Mouse (Mus musculus): ENCODE measurements around the gene Ccz1. TPM values are rescaled to one million over a fixed set of nuclear protein-coding genes. Genes with fewer than 3 reads are reported as not detected.

The Ccz1 gene
- polyA plus RNA-seq (2014; fragmentation: Nextera tagmentation; extraction: Ambion mirVana): 115 and 117 TPM in 2 replicates

DNA sequence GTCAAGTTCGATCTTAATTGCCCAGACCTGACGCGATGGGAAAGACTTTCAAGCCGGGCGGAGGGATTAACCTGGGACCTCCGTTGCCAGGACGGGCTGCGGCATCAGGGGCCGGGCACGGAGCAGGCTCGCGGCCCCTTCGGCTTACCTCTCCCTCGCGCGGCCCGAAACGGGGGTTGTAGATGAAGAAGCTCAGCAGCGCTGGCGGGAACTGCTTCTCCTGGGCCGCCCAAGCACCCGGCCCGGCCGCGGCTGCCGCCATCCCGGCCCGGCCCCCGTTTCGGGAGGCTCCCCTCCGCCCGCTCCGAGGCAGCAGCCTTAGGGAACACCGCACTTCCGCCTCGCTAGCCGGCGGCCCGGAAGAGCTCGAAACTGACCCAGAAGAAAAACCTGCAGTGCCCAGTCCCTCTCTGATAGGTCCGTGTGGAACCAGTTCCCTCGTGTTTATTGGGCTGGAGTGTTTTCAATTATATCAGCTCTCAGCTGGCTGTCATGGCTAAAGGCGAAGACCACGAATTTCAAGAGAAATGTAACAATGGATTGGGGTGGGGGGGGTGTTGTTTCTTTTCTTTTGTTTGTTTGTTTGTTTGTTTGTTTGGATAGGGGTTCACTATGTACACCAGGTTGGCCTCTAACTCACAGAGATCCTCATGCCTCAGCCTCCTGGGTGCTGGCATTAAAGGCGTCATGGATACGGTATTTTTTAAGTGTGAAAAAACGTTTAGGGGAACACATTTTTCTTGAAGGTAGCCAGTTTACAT is at the start of gene Ccz1:
TSS of gene Ccz1 (minus strand) at position 327 of the 761 bp plus-strand sequence.
- peak within 1 kb of the TSS; percentile 46 for H3K4me2 ChIP-seq (ENCODE audit: low read depth, low read length, severe bottlenecking)
- peak; percentile 98 for ATAC-seq (replicated peaks; ENCODE audit: low FRiP score)
- H3K27ac ChIP-seq (ENCODE audit: low read depth, low read length): peak within 1 kb of the TSS; percentile 65; the same call in 1 of the 2 replicates
- no peaks in the 10 kb centered on the region; the same call in 1 of the 2 replicates for H3K4me1 ChIP-seq (replicated peaks; ENCODE audit: control insufficient read depth, insufficient read depth, low read length)
- peaks cover 2% of the 10 kb centered on the region; the same call in 1 of the 2 replicates for H3K36me3 ChIP-seq (ENCODE audit: control insufficient read depth, insufficient read depth, low read length)
- H3K27me3 ChIP-seq (ENCODE audit: control insufficient read depth, insufficient read depth, low read length): no peaks in the 10 kb centered on the region
- 3% methylated on average over 47 of the region's 47 CpGs for WGBS
- H3K9ac ChIP-seq (ENCODE audit: low read length): peak within 1 kb of the TSS; percentile 81
- peak; percentile 89 for DNase-seq (ENCODE audit: low spot score)
- H3K9me3 ChIP-seq (ENCODE audit: control insufficient read depth, low read length): no peaks in the 10 kb centered on the region
- peak within 1 kb of the TSS; percentile 98 for H3K4me3 ChIP-seq (ENCODE audit: low read depth, low read length)

DNA sequence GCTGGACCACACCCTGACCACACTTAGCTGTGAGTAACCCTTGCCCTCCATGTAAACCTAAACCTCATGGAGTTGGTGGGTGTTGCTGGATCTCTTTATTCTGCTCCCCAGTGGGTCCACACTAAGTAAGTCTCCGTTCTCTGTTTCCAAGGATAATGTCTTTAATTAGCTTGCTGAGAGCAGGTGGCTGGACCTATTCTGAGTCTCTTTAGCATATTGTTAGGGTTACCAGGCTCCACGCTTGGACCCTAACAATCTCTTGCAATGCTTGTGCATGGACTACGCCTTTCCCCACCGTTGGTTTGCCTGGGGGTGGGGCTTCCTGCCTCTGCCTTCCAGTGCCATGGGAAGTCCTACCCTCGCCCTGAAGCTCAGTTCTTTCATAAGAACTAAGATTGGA is 49.4 kb upstream of the Ccz1 start:
- DNase-seq (ENCODE audit: low spot score): no peak
- H3K27me3 ChIP-seq (ENCODE audit: control insufficient read depth, insufficient read depth, low read length): no peaks in the 10 kb centered on the region
- H3K36me3 ChIP-seq (ENCODE audit: control insufficient read depth, insufficient read depth, low read length): no peaks in the 10 kb centered on the region
- no peak overlapping the region for H3K4me3 ChIP-seq (ENCODE audit: low read depth, low read length)
- H3K27ac ChIP-seq (ENCODE audit: low read depth, low read length): no peak overlapping the region
- no peaks in the 10 kb centered on the region for H3K4me1 ChIP-seq (replicated peaks; ENCODE audit: control insufficient read depth, insufficient read depth, low read length)
- H3K9ac ChIP-seq (ENCODE audit: low read length): no peak overlapping the region
- WGBS: 51% methylated on average over 5 of the region's 5 CpGs
- no peak for ATAC-seq (replicated peaks; ENCODE audit: low FRiP score)
- no peak overlapping the region for H3K4me2 ChIP-seq (ENCODE audit: low read depth, low read length, severe bottlenecking)
- no peaks in the 10 kb centered on the region; the same call in 1 of the 2 replicates for H3K9me3 ChIP-seq (ENCODE audit: control insufficient read depth, low read length)

DNA sequence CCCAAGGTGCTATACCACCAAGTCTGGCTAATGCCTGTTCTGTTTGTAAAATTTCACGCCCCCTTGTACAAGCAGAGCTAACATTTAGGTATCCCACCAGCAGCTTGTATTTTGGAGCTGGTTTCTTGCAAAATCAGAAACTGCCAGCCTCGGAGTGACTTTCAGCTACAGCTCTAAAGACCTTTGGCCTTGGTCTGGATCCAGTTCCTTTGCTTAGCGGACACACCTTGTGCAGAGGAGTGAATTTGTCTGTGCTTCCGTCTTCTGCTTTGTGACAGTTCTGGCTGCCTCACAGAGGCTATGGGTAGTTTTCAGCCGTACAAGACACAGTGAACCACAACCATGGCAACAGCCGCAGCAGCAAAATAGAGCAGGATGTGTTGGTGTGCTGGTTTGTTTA is 39.7 kb upstream of the Ccz1 start:
- H3K27me3 ChIP-seq (ENCODE audit: control insufficient read depth, insufficient read depth, low read length): no peaks in the 10 kb centered on the region
- no peak for DNase-seq (ENCODE audit: low spot score)
- no peak for ATAC-seq (replicated peaks; ENCODE audit: low FRiP score)
- no peaks in the 10 kb centered on the region for H3K9me3 ChIP-seq (ENCODE audit: control insufficient read depth, low read length)
- no peak overlapping the region for H3K4me3 ChIP-seq (ENCODE audit: low read depth, low read length)
- no peaks in the 10 kb centered on the region for H3K4me1 ChIP-seq (replicated peaks; ENCODE audit: control insufficient read depth, insufficient read depth, low read length)
- no peak overlapping the region for H3K27ac ChIP-seq (ENCODE audit: low read depth, low read length)
- H3K9ac ChIP-seq (ENCODE audit: low read length): no peak overlapping the region
- H3K4me2 ChIP-seq (ENCODE audit: low read depth, low read length, severe bottlenecking): no peak overlapping the region
- H3K36me3 ChIP-seq (ENCODE audit: control insufficient read depth, insufficient read depth, low read length): no peaks in the 10 kb centered on the region
- 91% methylated on average over 6 of the region's 6 CpGs for WGBS

DNA sequence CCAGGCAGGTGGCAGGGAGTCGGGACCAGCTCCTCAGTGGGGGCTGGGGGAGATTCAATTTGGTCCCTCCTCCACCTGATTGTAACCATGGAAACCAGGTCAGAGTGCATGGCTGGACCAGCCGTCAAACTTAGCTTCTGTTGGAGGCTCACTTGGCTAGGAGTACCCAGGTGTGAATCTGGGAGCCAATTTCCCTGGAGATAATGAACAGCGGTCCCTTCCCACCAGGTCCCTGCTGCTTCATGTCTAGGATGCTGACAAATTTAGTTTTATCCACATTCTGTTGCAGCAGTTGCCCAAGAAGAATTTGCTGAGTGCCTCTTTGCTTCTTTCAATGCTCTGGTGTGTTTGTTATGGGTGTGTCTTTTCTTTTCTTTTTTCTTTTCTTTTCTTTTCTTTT is 38.8 kb upstream of the Ccz1 start:
- H3K27ac ChIP-seq (ENCODE audit: low read depth, low read length): no peak overlapping the region
- 63% methylated on average over 3 of the region's 3 CpGs for WGBS
- H3K36me3 ChIP-seq (ENCODE audit: control insufficient read depth, insufficient read depth, low read length): no peaks in the 10 kb centered on the region
- H3K4me2 ChIP-seq (ENCODE audit: low read depth, low read length, severe bottlenecking): no peak overlapping the region
- ATAC-seq (replicated peaks; ENCODE audit: low FRiP score): no peak
- no peak overlapping the region for H3K4me3 ChIP-seq (ENCODE audit: low read depth, low read length)
- no peaks in the 10 kb centered on the region for H3K4me1 ChIP-seq (replicated peaks; ENCODE audit: control insufficient read depth, insufficient read depth, low read length)
- no peak for DNase-seq (ENCODE audit: low spot score)
- no peak overlapping the region for H3K9ac ChIP-seq (ENCODE audit: low read length)
- no peaks in the 10 kb centered on the region for H3K9me3 ChIP-seq (ENCODE audit: control insufficient read depth, low read length)
- no peaks in the 10 kb centered on the region for H3K27me3 ChIP-seq (ENCODE audit: control insufficient read depth, insufficient read depth, low read length)

DNA sequence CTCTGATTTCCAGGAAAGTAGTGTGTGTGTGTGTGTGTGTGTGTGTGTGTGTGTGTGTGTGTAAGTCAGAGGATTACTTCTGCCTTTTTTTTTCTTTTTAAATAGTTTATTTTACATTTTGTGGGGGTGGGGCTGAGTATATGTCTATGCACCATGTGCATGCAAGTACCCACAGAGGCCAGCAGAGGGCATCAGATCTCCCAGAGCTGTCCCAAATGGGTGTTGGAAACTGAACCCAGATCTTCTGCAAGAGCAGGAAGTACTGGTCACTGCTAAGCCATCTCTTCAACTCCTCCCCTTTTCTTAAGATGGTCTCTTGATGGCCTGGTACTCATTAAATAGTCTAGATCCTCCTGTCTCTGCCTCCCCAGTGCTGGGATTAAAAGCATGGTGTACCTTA is 36.6 kb upstream of the Ccz1 start:
- Histone ChIP-seq H3K27me3 (ENCODE audit: control insufficient read depth, insufficient read depth, low read length) (no peaks in the 10 kb centered on the region), H3K36me3 (ENCODE audit: control insufficient read depth, insufficient read depth, low read length) (no peaks in the 10 kb centered on the region), H3K9ac (ENCODE audit: low read length) (no peak overlapping the region), H3K4me2 (ENCODE audit: low read depth, low read length, severe bottlenecking) (no peak overlapping the region), H3K4me3 (ENCODE audit: low read depth, low read length) (no peak overlapping the region), H3K4me1 (replicated peaks; ENCODE audit: control insufficient read depth, insufficient read depth, low read length) (no peaks in the 10 kb centered on the region), H3K27ac (ENCODE audit: low read depth, low read length) (no peak overlapping the region), H3K9me3 (ENCODE audit: control insufficient read depth, low read length) (no peaks in the 10 kb centered on the region)
- DNase-seq (ENCODE audit: low spot score) (no peak), ATAC-seq (replicated peaks; ENCODE audit: low FRiP score) (no peak)

DNA sequence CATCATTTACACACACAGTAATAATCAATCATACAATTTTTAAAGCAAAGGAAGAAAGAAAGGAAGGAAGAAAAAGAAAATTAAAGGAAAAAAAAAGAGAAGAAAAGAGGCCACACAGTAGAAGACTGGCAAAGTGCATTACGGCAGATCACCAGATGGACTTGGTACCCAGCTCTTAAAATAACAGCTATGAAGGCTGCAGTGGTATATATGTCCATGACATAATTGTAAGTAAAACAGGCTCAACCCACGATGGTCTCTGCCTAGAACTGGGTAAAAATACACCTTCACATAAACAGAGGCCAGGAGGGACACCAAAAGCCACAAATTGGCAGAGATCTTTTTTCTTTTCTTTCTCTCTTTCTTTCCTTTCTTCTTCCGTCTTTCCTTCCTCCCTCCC is 35.2 kb upstream of the Ccz1 start:
- DNase-seq (ENCODE audit: low spot score): no peak
- 78% methylated on average over 3 of the region's 3 CpGs for WGBS
- H3K9ac ChIP-seq (ENCODE audit: low read length): no peak overlapping the region

DNA sequence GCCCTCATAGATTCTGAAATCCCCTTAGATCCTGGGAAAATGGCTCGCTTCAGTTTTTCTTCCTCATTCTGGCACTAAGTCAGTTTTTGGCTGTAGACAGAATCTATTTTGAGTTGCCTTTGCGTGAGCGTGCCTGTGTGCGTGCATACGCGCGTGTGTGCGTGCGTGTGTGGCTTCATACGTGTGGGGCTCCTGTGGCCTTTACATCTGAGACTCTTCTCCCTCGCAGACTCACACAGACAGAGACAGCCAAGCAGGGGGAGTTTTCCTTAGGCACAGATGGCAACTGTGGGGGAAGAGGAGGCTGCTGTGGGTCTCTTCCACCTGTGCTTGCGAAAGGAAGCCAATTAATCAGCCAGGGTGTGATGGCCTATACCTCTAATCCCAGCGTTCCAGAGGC is 32.6 kb upstream of the Ccz1 start:
- Histone ChIP-seq H3K4me1 (replicated peaks; ENCODE audit: control insufficient read depth, insufficient read depth, low read length) (no peaks in the 10 kb centered on the region), H3K27ac (ENCODE audit: low read depth, low read length) (no peak overlapping the region), H3K27me3 (ENCODE audit: control insufficient read depth, insufficient read depth, low read length) (no peaks in the 10 kb centered on the region), H3K4me3 (ENCODE audit: low read depth, low read length) (no peak overlapping the region), H3K9ac (ENCODE audit: low read length) (no peak overlapping the region), H3K36me3 (ENCODE audit: control insufficient read depth, insufficient read depth, low read length) (no peaks in the 10 kb centered on the region), H3K4me2 (ENCODE audit: low read depth, low read length, severe bottlenecking) (no peak overlapping the region), H3K9me3 (ENCODE audit: control insufficient read depth, low read length) (no peaks in the 10 kb centered on the region)
- WGBS: 73% methylated on average over 13 of the region's 13 CpGs
- no peak for ATAC-seq (replicated peaks; ENCODE audit: low FRiP score)
- DNase-seq (ENCODE audit: low spot score): no peak

More for the DNA sequence above, 35.2 kb upstream of the Ccz1 start:
- no peak overlapping the region for H3K27ac ChIP-seq (ENCODE audit: low read depth, low read length)
- no peak overlapping the region for H3K4me2 ChIP-seq (ENCODE audit: low read depth, low read length, severe bottlenecking)
- ATAC-seq (replicated peaks; ENCODE audit: low FRiP score): no peak
- H3K27me3 ChIP-seq (ENCODE audit: control insufficient read depth, insufficient read depth, low read length): no peaks in the 10 kb centered on the region
- no peaks in the 10 kb centered on the region for H3K4me1 ChIP-seq (replicated peaks; ENCODE audit: control insufficient read depth, insufficient read depth, low read length)
- no peaks in the 10 kb centered on the region for H3K36me3 ChIP-seq (ENCODE audit: control insufficient read depth, insufficient read depth, low read length)
- no peaks in the 10 kb centered on the region for H3K9me3 ChIP-seq (ENCODE audit: control insufficient read depth, low read length)
- H3K4me3 ChIP-seq (ENCODE audit: low read depth, low read length): no peak overlapping the region

DNA sequence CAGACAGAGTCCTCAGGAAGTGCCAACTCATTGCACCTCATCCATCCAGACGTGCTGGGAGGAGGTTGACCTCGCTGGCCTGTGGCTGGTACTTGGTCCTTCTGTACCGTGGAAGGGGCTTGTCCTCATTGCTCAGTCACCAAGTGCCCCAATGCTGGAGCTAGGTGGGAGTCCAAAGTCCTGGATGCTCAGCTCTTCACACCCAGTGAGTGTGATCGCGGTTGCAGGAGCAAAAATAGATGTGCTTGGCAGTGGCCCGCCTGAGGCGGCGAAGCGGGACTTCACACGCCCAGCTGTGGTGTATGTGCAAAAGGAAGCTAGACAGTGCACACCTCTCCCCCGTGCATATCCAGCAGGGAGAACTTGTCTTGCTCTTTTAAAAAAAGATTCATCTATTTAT is 28.5 kb upstream of the Ccz1 start:
- WGBS: 94% methylated on average over 11 of the region's 11 CpGs
- Histone ChIP-seq H3K9me3 (ENCODE audit: control insufficient read depth, low read length) (no peaks in the 10 kb centered on the region; the same call in 1 of the 2 replicates), H3K9ac (ENCODE audit: low read length) (no peak overlapping the region), H3K4me2 (ENCODE audit: low read depth, low read length, severe bottlenecking) (no peak overlapping the region), H3K36me3 (ENCODE audit: control insufficient read depth, insufficient read depth, low read length) (no peaks in the 10 kb centered on the region), H3K4me3 (ENCODE audit: low read depth, low read length) (no peak overlapping the region), H3K27ac (ENCODE audit: low read depth, low read length) (no peak overlapping the region), H3K27me3 (ENCODE audit: control insufficient read depth, insufficient read depth, low read length) (no peaks in the 10 kb centered on the region), H3K4me1 (replicated peaks; ENCODE audit: control insufficient read depth, insufficient read depth, low read length) (no peaks in the 10 kb centered on the region)
- ATAC-seq (replicated peaks; ENCODE audit: low FRiP score): no peak
- DNase-seq (ENCODE audit: low spot score): no peak

Data from forebrain, embryonic 11.5 days (tissue).